Mouse (Mus musculus): ENCODE results near the gene Wfdc15a. TPM values are rescaled to one million over a fixed set of nuclear protein-coding genes. Genes with fewer than 3 reads are reported as not detected.
"Not testable (repeated sequence)": the region's sequence is repeated elsewhere in the genome, so short reads cannot be mapped to it uniquely, and the experiment has no call there.

Gene Wfdc15a
- not detected in 2 replicates for polyA plus RNA-seq (2015; fragmentation: Nextera tagmentation; extraction: Ambion mirVana)

- ATAC-seq (ENCODE audit: low FRiP score): no peak
- H3K9me3 ChIP-seq: no peaks in the 10 kb centered on the region
- WGBS: 78% methylated on average over 20 of the region's 20 CpGs
These were observed at the start of gene Wfdc15a for GRCm38 (mm10) chr2:164199626-164200327. TSS of gene Wfdc15a (minus strand) at chr2:164200130.

GRCm38 (mm10) chr2:164238366-164238765, 38.4 kb upstream of the Wfdc15a start, which contains the start of gene Svs2:
TSS of gene Svs2 (minus strand) at chr2:164238466.
- ATAC-seq (ENCODE audit: low FRiP score): no peak
- Histone ChIP-seq H3K27ac (no peak within 1 kb of the TSS), H3K9me3 (no peaks in the 10 kb centered on the region), H3K4me3 (no peak within 1 kb of the TSS), H3K36me3 (no peaks in the 10 kb centered on the region), H3K27me3 (no peaks in the 10 kb centered on the region), H3K9ac (no peak within 1 kb of the TSS), H3K4me2 (no peak within 1 kb of the TSS), H3K4me1 (replicated peaks) (no peaks in the 10 kb centered on the region)
- WGBS: 88% methylated on average over 3 of the region's 3 CpGs

More at GRCm38 (mm10) chr2:164199626-164200327, at the start of gene Wfdc15a:
- H3K4me3 ChIP-seq: no peak within 1 kb of the TSS
- H3K27me3 ChIP-seq: no peaks in the 10 kb centered on the region
- no peak within 1 kb of the TSS for H3K4me2 ChIP-seq
- no peaks in the 10 kb centered on the region for H3K4me1 ChIP-seq (replicated peaks)
- H3K36me3 ChIP-seq: no peaks in the 10 kb centered on the region
- H3K9ac ChIP-seq: no peak within 1 kb of the TSS
- no peak within 1 kb of the TSS for H3K27ac ChIP-seq

DNA sequence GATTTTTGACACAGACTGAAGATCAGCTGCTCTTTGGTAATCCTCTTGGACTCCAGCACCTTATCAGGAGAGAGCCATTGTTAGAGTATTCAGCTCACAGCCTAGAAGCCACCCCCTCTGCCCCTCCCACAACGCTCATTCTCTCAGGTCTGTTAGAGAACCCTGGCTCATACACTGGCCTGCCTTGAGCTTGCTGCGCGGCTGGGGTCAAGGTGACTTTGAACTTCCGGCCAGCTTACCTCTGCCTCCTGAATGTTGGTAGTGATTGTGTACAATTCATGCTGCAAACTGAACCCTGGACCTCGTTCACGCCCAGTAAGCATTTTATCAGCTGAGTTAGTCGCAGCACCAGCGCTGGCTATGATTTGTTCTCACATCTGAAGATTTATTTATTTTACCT, 32.7 kb upstream of the Wfdc15a start:
- Histone ChIP-seq H3K36me3 (no peaks in the 10 kb centered on the region), H3K4me3 (no peak overlapping the region), H3K27me3 (no peaks in the 10 kb centered on the region), H3K9ac (no peak overlapping the region), H3K4me1 (replicated peaks) (no peaks in the 10 kb centered on the region), H3K4me2 (no peak overlapping the region), H3K27ac (no peak overlapping the region), H3K9me3 (no peaks in the 10 kb centered on the region)
- no peak for ATAC-seq (ENCODE audit: low FRiP score)
- WGBS: 92% methylated on average over 8 of the region's 8 CpGs

DNA sequence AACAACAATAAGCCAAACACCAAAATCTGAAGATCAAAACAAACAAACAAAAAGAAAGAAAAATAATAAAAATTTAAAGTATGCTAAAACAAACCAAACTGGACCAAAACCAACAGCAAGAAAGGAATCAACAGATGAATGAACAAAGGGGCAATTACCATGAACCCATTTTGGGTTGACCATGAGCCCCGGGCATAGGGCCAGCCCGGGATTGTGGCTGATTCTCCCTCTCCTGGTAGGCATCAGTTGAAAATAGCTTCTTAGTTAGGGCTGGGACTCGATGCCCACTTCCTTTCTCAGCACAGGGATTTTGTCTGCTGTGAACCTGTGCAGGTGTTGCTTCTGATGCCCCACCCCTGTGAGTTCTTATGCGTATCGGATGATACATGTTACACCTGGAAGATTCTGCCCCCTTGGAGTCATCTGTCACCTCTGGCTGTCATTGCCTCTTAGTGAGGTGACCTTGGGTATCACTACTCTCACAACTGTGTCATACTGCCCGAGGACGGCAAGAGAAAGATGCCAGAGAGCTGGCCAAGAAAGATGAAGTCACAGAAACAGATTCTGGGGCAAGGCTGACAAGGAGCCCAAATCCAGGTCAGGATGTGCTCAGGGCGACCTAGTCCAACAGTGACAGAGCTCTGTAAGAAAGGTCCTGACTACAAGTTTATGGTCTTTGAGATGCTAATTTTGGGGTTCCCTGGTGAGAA, 28.6 kb upstream of the Wfdc15a start:
- 89% methylated on average over 8 of the region's 8 CpGs for WGBS
- no peaks in the 10 kb centered on the region for H3K36me3 ChIP-seq
- ATAC-seq (ENCODE audit: low FRiP score): no peak

GRCm38 (mm10) chr2:164221522-164221921, 21.6 kb upstream of the Wfdc15a start, which contains the start of gene Wfdc15b:
TSS of gene Wfdc15b (minus strand) at chr2:164221660.
- no peak for ATAC-seq (ENCODE audit: low FRiP score)
- no peak within 1 kb of the TSS for H3K9ac ChIP-seq
- no peaks in the 10 kb centered on the region for H3K36me3 ChIP-seq
- H3K4me2 ChIP-seq: no peak within 1 kb of the TSS
- no peaks in the 10 kb centered on the region for H3K27me3 ChIP-seq
- H3K4me3 ChIP-seq: no peak within 1 kb of the TSS
- no peak within 1 kb of the TSS for H3K27ac ChIP-seq
- WGBS: 76% methylated on average over 11 of the region's 11 CpGs
- no peaks in the 10 kb centered on the region for H3K4me1 ChIP-seq (replicated peaks)
- no peaks in the 10 kb centered on the region for H3K9me3 ChIP-seq

More for the DNA sequence above, 28.6 kb upstream of the Wfdc15a start:
- Histone ChIP-seq H3K4me1 (replicated peaks) (no peaks in the 10 kb centered on the region), H3K4me3 (no peak overlapping the region), H3K27ac (no peak overlapping the region), H3K9ac (no peak overlapping the region), H3K4me2 (no peak overlapping the region), H3K9me3 (no peaks in the 10 kb centered on the region), H3K27me3 (no peaks in the 10 kb centered on the region)

- no peak overlapping the region for H3K4me2 ChIP-seq
- 90% methylated on average over 9 of the region's 9 CpGs for WGBS
- H3K4me1 ChIP-seq (replicated peaks): no peaks in the 10 kb centered on the region
- no peak overlapping the region for H3K27ac ChIP-seq
- no peak for ATAC-seq (ENCODE audit: low FRiP score)
- no peaks in the 10 kb centered on the region for H3K27me3 ChIP-seq
- H3K36me3 ChIP-seq: no peaks in the 10 kb centered on the region
- H3K9ac ChIP-seq: no peak overlapping the region
- H3K9me3 ChIP-seq: no peaks in the 10 kb centered on the region
- H3K4me3 ChIP-seq: no peak overlapping the region
These were observed 19.4 kb upstream of the Wfdc15a start for GRCm38 (mm10) chr2:164219295-164219694.

DNA sequence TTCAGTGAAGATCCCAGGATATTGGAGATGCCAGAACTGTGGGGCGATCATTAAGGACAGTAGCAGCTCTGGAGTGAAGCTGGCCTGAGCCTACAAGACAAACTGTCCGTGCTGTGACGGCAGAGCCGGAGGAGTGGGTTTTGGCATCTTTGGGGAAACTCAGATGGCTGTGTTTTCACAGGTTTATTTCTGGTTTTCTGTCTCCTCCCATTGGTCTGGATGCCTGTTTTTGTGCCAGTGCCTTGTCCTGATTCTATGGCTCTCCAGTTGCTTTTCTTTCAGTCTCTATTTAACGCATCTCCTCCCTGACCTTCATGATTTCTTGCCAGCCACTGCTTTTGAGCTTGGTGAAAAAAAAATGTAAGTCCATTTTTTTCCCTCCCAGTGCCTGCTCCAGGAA, 12.8 kb upstream of the Wfdc15a start:
- Histone ChIP-seq H3K4me1 (replicated peaks) (no peaks in the 10 kb centered on the region), H3K27ac (no peak overlapping the region), H3K4me2 (no peak overlapping the region), H3K4me3 (no peak overlapping the region), H3K9ac (no peak overlapping the region), H3K36me3 (no peaks in the 10 kb centered on the region), H3K9me3 (no peaks in the 10 kb centered on the region), H3K27me3 (no peaks in the 10 kb centered on the region)
- 87% methylated on average over 5 of the region's 5 CpGs for WGBS
- no peak for ATAC-seq (ENCODE audit: low FRiP score)

- Histone ChIP-seq H3K36me3 (no peaks in the 10 kb centered on the region), H3K27ac (no peak overlapping the region), H3K9me3 (no peaks in the 10 kb centered on the region), H3K9ac (no peak overlapping the region), H3K27me3 (no peaks in the 10 kb centered on the region), H3K4me3 (no peak overlapping the region), H3K4me1 (replicated peaks) (no peaks in the 10 kb centered on the region), H3K4me2 (no peak overlapping the region)
- 82% methylated on average over 4 of the region's 4 CpGs for WGBS
- ATAC-seq (ENCODE audit: low FRiP score): no peak
These were observed 11.0 kb upstream of the Wfdc15a start for GRCm38 (mm10) chr2:164210892-164211291.

GRCm38 (mm10) chr2:164206676-164207075, 6.7 kb upstream of the Wfdc15a start:
- no peak for ATAC-seq (ENCODE audit: low FRiP score)
- 95% methylated on average over 4 of the region's 4 CpGs for WGBS
- no peak overlapping the region for H3K9ac ChIP-seq
- H3K4me2 ChIP-seq: no peak overlapping the region
- no peaks in the 10 kb centered on the region for H3K4me1 ChIP-seq (replicated peaks)
- no peak overlapping the region for H3K4me3 ChIP-seq
- no peaks in the 10 kb centered on the region for H3K36me3 ChIP-seq
- H3K9me3 ChIP-seq: no peaks in the 10 kb centered on the region
- H3K27me3 ChIP-seq: no peaks in the 10 kb centered on the region
- H3K27ac ChIP-seq: no peak overlapping the region

- not testable (repeated sequence) for H3K9me3 ChIP-seq; H3K9ac ChIP-seq; H3K27ac ChIP-seq; H3K4me2 ChIP-seq; H3K4me3 ChIP-seq; H3K4me1 ChIP-seq (replicated peaks); H3K36me3 ChIP-seq; ATAC-seq (ENCODE audit: low FRiP score); H3K27me3 ChIP-seq
- 90% methylated on average over 10 of the region's 10 CpGs for WGBS
These were observed 6.1 kb upstream of the Wfdc15a start for GRCm38 (mm10) chr2:164206011-164206410.

DNA sequence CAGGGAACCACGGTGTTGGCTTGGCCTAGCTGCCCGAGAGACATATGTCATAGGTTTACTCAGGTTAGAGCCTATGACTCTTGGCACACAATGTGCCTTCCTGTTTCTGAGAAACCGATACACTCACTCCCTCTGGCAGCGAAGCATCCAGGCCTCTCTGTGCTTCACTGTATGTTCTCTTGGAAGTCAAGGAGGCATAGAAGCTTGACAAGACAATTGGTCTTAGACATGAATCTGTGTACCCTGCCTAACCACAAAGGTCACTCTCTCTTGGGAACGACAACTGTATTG, 3.3 kb downstream of the Wfdc15a start:
- no peaks in the 10 kb centered on the region for H3K9me3 ChIP-seq
- no peaks in the 10 kb centered on the region for H3K4me1 ChIP-seq (replicated peaks)
- H3K36me3 ChIP-seq: no peaks in the 10 kb centered on the region
- no peaks in the 10 kb centered on the region for H3K27me3 ChIP-seq
- no peak overlapping the region for H3K4me3 ChIP-seq
- H3K27ac ChIP-seq: no peak overlapping the region
- H3K9ac ChIP-seq: no peak overlapping the region
- 88% methylated on average over 5 of the region's 5 CpGs for WGBS
- ATAC-seq (ENCODE audit: low FRiP score): no peak
- no peak overlapping the region for H3K4me2 ChIP-seq

DNA sequence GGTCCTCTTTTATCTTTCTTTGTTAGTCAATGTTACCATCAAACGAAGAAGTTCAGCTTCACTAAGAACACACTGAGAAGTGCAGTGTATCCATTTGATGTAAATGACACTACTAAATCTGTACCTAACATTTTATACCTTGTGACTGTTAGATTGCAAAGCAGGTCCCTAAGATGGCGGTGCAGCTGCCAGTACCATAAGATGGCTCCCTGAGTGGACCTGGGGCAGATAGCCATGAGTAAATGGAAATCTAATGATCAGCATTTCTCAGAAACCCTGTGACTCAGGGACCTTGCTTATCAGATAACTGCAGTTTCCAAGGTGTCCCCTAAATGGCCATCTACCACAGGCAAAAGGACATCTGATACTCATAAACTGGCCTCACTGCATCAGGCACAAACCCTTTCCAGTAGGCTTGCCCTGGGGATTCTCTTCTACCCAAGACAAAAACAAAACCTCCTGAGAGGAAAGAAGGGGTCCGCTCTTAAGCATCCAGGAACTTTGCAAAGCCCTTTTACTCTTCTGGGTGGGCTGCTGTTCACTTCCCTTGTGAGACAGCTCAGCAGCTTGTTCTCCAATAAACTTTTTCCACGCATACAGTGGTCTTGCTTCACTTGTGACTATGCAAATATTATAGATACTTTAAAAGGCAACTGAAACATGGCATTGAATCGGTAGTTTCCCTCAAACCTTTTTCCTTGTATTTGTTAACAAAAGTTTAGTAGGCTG, 3.8 kb downstream of the Wfdc15a start:
- H3K4me1 ChIP-seq (replicated peaks): no peaks in the 10 kb centered on the region
- H3K9me3 ChIP-seq: no peaks in the 10 kb centered on the region
- H3K9ac ChIP-seq: no peak overlapping the region
- no peaks in the 10 kb centered on the region for H3K27me3 ChIP-seq
- H3K4me2 ChIP-seq: no peak overlapping the region
- ATAC-seq (ENCODE audit: low FRiP score): no peak
- H3K27ac ChIP-seq: no peak overlapping the region
- H3K36me3 ChIP-seq: no peaks in the 10 kb centered on the region
- H3K4me3 ChIP-seq: no peak overlapping the region
- WGBS: 90% methylated on average over 5 of the region's 5 CpGs

Data from hindbrain, embryonic 13.5 days (tissue).